Mouse (Mus musculus): Measurements from ENCODE around the gene Caprin2. TPM values are rescaled to one million over a fixed set of nuclear protein-coding genes. Genes with fewer than 3 reads are reported as not detected.

The Caprin2 gene
- polyA plus RNA-seq, 1 experiment from 2014 or later, result 10.1 TPM

- no peak; the same call in 1 of the 2 replicates for TF ChIP-seq CTCF (IDR thresholded peaks at IDR 0.05; ENCODE audit: low read depth)
- under 1% methylated on average over 46 of the region's 47 CpGs for WGBS
- H3K9ac ChIP-seq (ENCODE audit: low read depth, low read length), result peak within 1 kb of the TSS; percentile 75
- H3K9me3 ChIP-seq (replicated peaks; ENCODE audit: low read length), result no peaks in the 10 kb centered on the region
- DNase-seq (ENCODE audit: low spot score) (peak; percentile 98), ATAC-seq (replicated peaks; ENCODE audit: low FRiP score, low read depth) (peak; percentile 98)
- peaks cover 7% of the 10 kb centered on the region for H3K4me1 ChIP-seq (replicated peaks; ENCODE audit: insufficient read depth, low read length)
- H3K36me3 ChIP-seq (ENCODE audit: insufficient read depth, low read length), result no peaks in the 10 kb centered on the region
- H3K27me3 ChIP-seq (ENCODE audit: insufficient read depth, low read length), result no peaks in the 10 kb centered on the region
- H3K4me2 ChIP-seq (ENCODE audit: low read length), result peak within 1 kb of the TSS; percentile 64
- H3K4me3 ChIP-seq (replicated peaks; ENCODE audit: low read depth, low read length), result peak within 1 kb of the TSS; percentile 79
- H3K27ac ChIP-seq, result peak within 1 kb of the TSS; percentile 73
These were observed 65.0 kb downstream of the Caprin2 start, which contains the start of gene Ipo8 for GRCm38 (mm10) chr6:148830748-148831727. Gene Ipo8, minus strand, starts transcription at chr6:148831467.

- Histone ChIP-seq H3K27ac (no peak overlapping the region), H3K4me2 (ENCODE audit: low read length) (peak overlapping the region; percentile 64), H3K4me3 (replicated peaks; ENCODE audit: low read depth, low read length) (peak overlapping the region; percentile 79), H3K9ac (ENCODE audit: low read depth, low read length) (peak overlapping the region; percentile 75; the same call in 1 of the 2 replicates), H3K27me3 (ENCODE audit: insufficient read depth, low read length) (no peaks in the 10 kb centered on the region), H3K36me3 (ENCODE audit: insufficient read depth, low read length) (no peaks in the 10 kb centered on the region), H3K4me1 (replicated peaks; ENCODE audit: insufficient read depth, low read length) (peaks cover 7% of the 10 kb centered on the region), H3K9me3 (replicated peaks; ENCODE audit: low read length) (no peaks in the 10 kb centered on the region)
- 4% methylated on average over 3 of the region's 3 CpGs for WGBS
- ATAC-seq (replicated peaks; ENCODE audit: low FRiP score, low read depth), result no peak
- DNase-seq (ENCODE audit: low spot score), result no peak
- no peak for TF ChIP-seq CTCF (IDR thresholded peaks at IDR 0.05; ENCODE audit: low read depth)
These were observed 65.7 kb downstream of the Caprin2 start for GRCm38 (mm10) chr6:148830355-148830747.

- 88% methylated on average over 4 of the region's 4 CpGs for WGBS
- H3K36me3 ChIP-seq (ENCODE audit: insufficient read depth, low read length), result peaks cover 3% of the 10 kb centered on the region; the same call in 1 of the 2 replicates
- ATAC-seq (replicated peaks; ENCODE audit: low FRiP score, low read depth), result no peak; the same call in 1 of the 2 replicates
- no peak overlapping the region for H3K4me3 ChIP-seq (replicated peaks; ENCODE audit: low read depth, low read length)
- DNase-seq (ENCODE audit: low spot score), result peak; percentile 6
- peaks cover 7% of the 10 kb centered on the region for H3K4me1 ChIP-seq (replicated peaks; ENCODE audit: insufficient read depth, low read length)
- H3K4me2 ChIP-seq (ENCODE audit: low read length), result no peak overlapping the region
- no peak overlapping the region for H3K9ac ChIP-seq (ENCODE audit: low read depth, low read length)
- H3K27ac ChIP-seq, result no peak overlapping the region
- H3K27me3 ChIP-seq (ENCODE audit: insufficient read depth, low read length), result no peaks in the 10 kb centered on the region
- no peak for TF ChIP-seq CTCF (IDR thresholded peaks at IDR 0.05; ENCODE audit: low read depth)
- no peaks in the 10 kb centered on the region for H3K9me3 ChIP-seq (replicated peaks; ENCODE audit: low read length)
These were observed 69.9 kb downstream of the Caprin2 start for GRCm38 (mm10) chr6:148826119-148826518.

- Histone ChIP-seq H3K4me1 (replicated peaks; ENCODE audit: insufficient read depth, low read length) (no peaks in the 10 kb centered on the region), H3K27me3 (ENCODE audit: insufficient read depth, low read length) (no peaks in the 10 kb centered on the region), H3K27ac (no peak overlapping the region), H3K4me3 (replicated peaks; ENCODE audit: low read depth, low read length) (no peak overlapping the region), H3K9me3 (replicated peaks; ENCODE audit: low read length) (no peaks in the 10 kb centered on the region), H3K9ac (ENCODE audit: low read depth, low read length) (no peak overlapping the region), H3K4me2 (ENCODE audit: low read length) (no peak overlapping the region), H3K36me3 (ENCODE audit: insufficient read depth, low read length) (peaks cover 29% of the 10 kb centered on the region)
- WGBS, result 79% methylated on average over 4 of the region's 4 CpGs
- no peak for DNase-seq (ENCODE audit: low spot score)
- TF ChIP-seq CTCF (IDR thresholded peaks at IDR 0.05; ENCODE audit: low read depth), result no peak
- ATAC-seq (replicated peaks; ENCODE audit: low FRiP score, low read depth), result 0 out of 2 replicates have a peak, but pooled peaks have one; percentile 13
These were observed 77.3 kb downstream of the Caprin2 start for GRCm38 (mm10) chr6:148818624-148819343.

GRCm38 (mm10) chr6:148816751-148817150 lies 79.3 kb downstream of the Caprin2 start:
- H3K27ac ChIP-seq, result no peak overlapping the region
- H3K4me2 ChIP-seq (ENCODE audit: low read length), result no peak overlapping the region
- H3K27me3 ChIP-seq (ENCODE audit: insufficient read depth, low read length), result no peaks in the 10 kb centered on the region
- no peak for DNase-seq (ENCODE audit: low spot score)
- H3K36me3 ChIP-seq (ENCODE audit: insufficient read depth, low read length), result peaks cover 33% of the 10 kb centered on the region
- H3K9ac ChIP-seq (ENCODE audit: low read depth, low read length), result no peak overlapping the region
- no peaks in the 10 kb centered on the region for H3K4me1 ChIP-seq (replicated peaks; ENCODE audit: insufficient read depth, low read length)
- no peak for TF ChIP-seq CTCF (IDR thresholded peaks at IDR 0.05; ENCODE audit: low read depth)
- no peak for ATAC-seq (replicated peaks; ENCODE audit: low FRiP score, low read depth)
- no peaks in the 10 kb centered on the region for H3K9me3 ChIP-seq (replicated peaks; ENCODE audit: low read length)
- WGBS, result 83% methylated on average over 5 of the region's 5 CpGs
- H3K4me3 ChIP-seq (replicated peaks; ENCODE audit: low read depth, low read length), result no peak overlapping the region

GRCm38 (mm10) chr6:148811117-148811516 lies 84.9 kb downstream of the Caprin2 start:
- no peak overlapping the region for H3K27ac ChIP-seq
- no peaks in the 10 kb centered on the region for H3K27me3 ChIP-seq (ENCODE audit: insufficient read depth, low read length)
- H3K4me2 ChIP-seq (ENCODE audit: low read length), result no peak overlapping the region
- 81% methylated on average over 2 of the region's 2 CpGs for WGBS
- no peak for TF ChIP-seq CTCF (IDR thresholded peaks at IDR 0.05; ENCODE audit: low read depth)
- no peaks in the 10 kb centered on the region for H3K4me1 ChIP-seq (replicated peaks; ENCODE audit: insufficient read depth, low read length)
- H3K9me3 ChIP-seq (replicated peaks; ENCODE audit: low read length), result no peaks in the 10 kb centered on the region
- ATAC-seq (replicated peaks; ENCODE audit: low FRiP score, low read depth) (no peak), DNase-seq (ENCODE audit: low spot score) (no peak)
- H3K4me3 ChIP-seq (replicated peaks; ENCODE audit: low read depth, low read length), result no peak overlapping the region
- H3K9ac ChIP-seq (ENCODE audit: low read depth, low read length), result no peak overlapping the region
- H3K36me3 ChIP-seq (ENCODE audit: insufficient read depth, low read length), result peaks cover 38% of the 10 kb centered on the region
